Mouse (Mus musculus): ENCODE results near the gene Sin3b. TPM values are rescaled to one million over a fixed set of nuclear protein-coding genes. Genes with fewer than 3 reads are reported as not detected.

The Sin3b gene
- 346 and 455 TPM in 2 replicates for polyA plus RNA-seq (2015; fragmentation: Nextera tagmentation; extraction: Ambion mirVana)

GRCm38 (mm10) chr8:72722769-72723650 is at the start of gene Sin3b:
Gene Sin3b (plus strand): TSS chr8:72723285.

DNA sequence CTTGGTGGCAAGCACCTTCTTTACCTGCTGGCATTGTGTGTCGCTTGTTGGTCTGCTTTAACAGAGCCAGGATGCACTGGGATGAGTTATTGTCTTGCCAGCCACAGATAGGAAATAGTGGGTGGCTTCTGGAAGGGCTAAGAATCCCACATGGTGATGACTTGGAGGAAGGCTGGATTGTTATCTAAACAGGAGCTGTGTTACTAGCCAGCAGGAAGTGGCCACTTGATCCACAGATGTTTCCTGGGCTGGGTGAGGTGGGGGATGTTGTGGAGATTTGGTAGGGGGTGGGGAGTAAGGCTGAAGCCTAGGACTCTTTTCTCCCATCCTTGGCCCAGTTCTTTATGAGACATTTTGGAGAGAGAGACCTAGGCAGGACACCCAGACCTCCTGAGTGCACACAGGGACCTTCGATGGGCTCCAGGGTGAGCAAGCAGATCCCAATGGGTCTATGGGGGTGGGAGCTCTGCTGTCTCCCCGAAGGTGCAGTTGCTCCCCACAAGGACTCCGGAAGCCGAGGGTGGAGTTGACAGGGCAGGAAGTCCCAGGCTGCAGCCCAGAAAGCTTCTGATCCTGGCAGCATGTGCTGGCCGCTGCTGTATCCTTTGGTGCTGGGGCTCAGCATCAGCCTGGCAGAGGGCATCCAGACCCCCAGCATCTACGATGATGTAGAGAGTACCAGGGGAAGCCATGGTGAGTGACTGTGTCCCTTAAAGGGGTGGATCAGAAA is 38.4 kb downstream of the Sin3b start, which contains the start of gene F2rl3:
Gene F2rl3, plus strand, starts transcription at position 559 of the 730 bp plus-strand sequence.

Small RNA genes lying within 50 kb of the gene (microRNA-seq; reads per million reads assigned to microRNA genes)
- gene Gm26237 (ENCODE audit: borderline replicate concordance, insufficient number of aligned reads): not detected

Other genes with a start within 250 kb of the Sin3b start
- 29.3 and 30.1 TPM in 2 replicates for gene Cherp, start 248.1 kb upstream of the Sin3b start, polyA plus RNA-seq (2015; fragmentation: Nextera tagmentation; extraction: Ambion mirVana)
- 7.9 and 9.8 TPM in 2 replicates for gene Slc35e1, start 230.7 kb upstream of the Sin3b start, polyA plus RNA-seq (2015; fragmentation: Nextera tagmentation; extraction: Ambion mirVana)
- gene Med26, start 175.0 kb upstream of the Sin3b start, polyA plus RNA-seq (2015; fragmentation: Nextera tagmentation; extraction: Ambion mirVana): 7.4 and 11.5 TPM in 2 replicates
- gene Smim7, start 152.2 kb upstream of the Sin3b start, polyA plus RNA-seq (2015; fragmentation: Nextera tagmentation; extraction: Ambion mirVana): 138 TPM in 2 replicates
- gene Tmem38a, start 151.2 kb upstream of the Sin3b start, polyA plus RNA-seq (2015; fragmentation: Nextera tagmentation; extraction: Ambion mirVana): 21.9 and 28.6 TPM in 2 replicates
- 0.03 and 0.08 TPM in 2 replicates for gene Nwd1, start 76.6 kb upstream of the Sin3b start, polyA plus RNA-seq (2015; fragmentation: Nextera tagmentation; extraction: Ambion mirVana)
- gene F2rl3, start 38.6 kb downstream of the Sin3b start, polyA plus RNA-seq (2015; fragmentation: Nextera tagmentation; extraction: Ambion mirVana): 0.61 and 0.99 TPM in 2 replicates